Mouse (Mus musculus) G1E (cell line): ENCODE data around the gene Gm49450.
"Not testable (repeated sequence)": the region's sequence is repeated elsewhere in the genome, so short reads cannot be mapped to it uniquely, and the experiment has no call there.

Experiments
- CTCF ChIP-seq: IDR thresholded peaks from 2 replicates; pipeline ENCODE4 v1.5.1; 2012; ENCODE audit warnings: low read depth, low read length, inconsistent platforms, mixed read lengths
- GATA1 ChIP-seq: IDR thresholded peaks from 2 replicates; pipeline ENCODE4 v1.6.1; 2012; ENCODE audit warnings: borderline replicate concordance, low read length, inconsistent platforms, mixed read lengths
- GATA2 ChIP-seq: IDR thresholded peaks from 2 replicates; pipeline ENCODE4 v1.6.1; 2012; ENCODE audit warnings: low read depth, low read length, inconsistent platforms, borderline replicate concordance
- POLR2AphosphoS5 ChIP-seq: IDR thresholded peaks from 2 replicates; pipeline ENCODE4 v1.6.1; 2012; ENCODE audit warnings: low read depth, low read length, inconsistent platforms; ENCODE audit not compliant: insufficient replicate concordance
- TAL1 ChIP-seq: conservative IDR thresholded peaks from 2 replicates; pipeline ENCODE4 v1.6.1; 2012; ENCODE audit warnings: low read depth, low read length, inconsistent platforms, mixed read lengths

- not testable (repeated sequence) for TF ChIP-seq CTCF, GATA1, GATA2, POLR2AphosphoS5, TAL1
These were observed 18.4 kb upstream of the Gm49450 start for GRCm38 (mm10) chr15:98971576-98972320.
